Mouse (Mus musculus) forebrain, embryonic 14.5 days (tissue): ENCODE measurements around the gene Prkar2b. TPM values are rescaled to one million over a fixed set of nuclear protein-coding genes. Genes with fewer than 3 reads are reported as not detected.

Experiments used
- ATAC-seq: fragments of 200-750 bp; cut with Nextera tagmentation; 2 replicates; pipeline ENCODE4 v1.8.0; 2017; ENCODE audit warnings: mild to moderate bottlenecking, moderate library complexity
- DNase-seq: peaks from one replicate; pipeline ENCODE4 v3.0.0-alpha.2; 2015; ENCODE audit warnings: low spot score
- H3K27ac ChIP-seq: fragments of 300-500 bp; sonication (generic); 2 replicates; pipeline ENCODE4 v1.5.1; 2014; ENCODE audit warnings: low read depth, mild to moderate bottlenecking, control low read depth, low read length, moderate library complexity
- H3K27me3 ChIP-seq: fragments of 300-500 bp; sonication (generic); replicated peaks from 2 replicates; pipeline ENCODE4 v1.6.1; 2014; ENCODE audit warnings: low read length, control low read depth, mixed read lengths; ENCODE audit not compliant: control insufficient read depth, insufficient read depth
- H3K36me3 ChIP-seq: fragments of 300-500 bp; sonication (generic); 2 replicates; pipeline ENCODE4 v1.6.1; 2014; ENCODE audit warnings: low read length, control low read depth; ENCODE audit not compliant: control insufficient read depth, insufficient read depth
- H3K4me1 ChIP-seq: fragments of 300-500 bp; sonication (generic); 2 replicates; pipeline ENCODE4 v1.6.1; 2014; ENCODE audit warnings: antibody characterized with exemption, low read length, control low read depth; ENCODE audit not compliant: control insufficient read depth, insufficient read depth
- H3K4me2 ChIP-seq: fragments of 300-500 bp; sonication (generic); 2 replicates; pipeline ENCODE4 v1.6.1; 2014; ENCODE audit warnings: mild to moderate bottlenecking, control low read depth, low read length
- H3K4me3 ChIP-seq: fragments of 300-500 bp; sonication (generic); 2 replicates; pipeline ENCODE4 v1.5.1; 2014; ENCODE audit warnings: low read depth, low read length, control low read depth
- H3K9ac ChIP-seq: fragments of 300-500 bp; sonication (generic); 2 replicates; pipeline ENCODE4 v1.6.1; 2014; ENCODE audit warnings: mild to moderate bottlenecking, low read length, control low read depth, moderate library complexity
- H3K9me3 ChIP-seq: fragments of 300-500 bp; sonication (generic); replicated peaks from 2 replicates; pipeline ENCODE4 v1.6.1; 2016; ENCODE audit warnings: low read length, control low read depth, mixed read lengths; ENCODE audit not compliant: control insufficient read depth
- WGBS: fragments of 180-500 bp; shearing (Covaris S2); extraction: QIAGEN DNeasy Blood & Tissue Kit; methylation state at CpG from one replicate; pipeline ENCODE4 v1.1.7; 2014; 5-methylcytosine and 5-hydroxymethylcytosine counted together
- polyA plus RNA-seq: library from polyadenylated mRNA; unstranded; fragments of >200 nt; fragmentation: Nextera tagmentation; extraction: Ambion mirVana; gene quantifications from 2 replicates; pipeline ENCODE4 v1.2.1, GENCODE M21; 2014

Gene Prkar2b
- polyA plus RNA-seq, 1 experiment from 2014 or later = 114 TPM

GRCm38 (mm10) chr12:32092452-32092851 is 31.4 kb upstream of the Prkar2b start:
- DNase-seq (no peak), ATAC-seq (no peak)
- Histone ChIP-seq H3K9ac (no peak overlapping the region), H3K4me1 (no peaks in the 10 kb centered on the region), H3K27me3 (no peaks in the 10 kb centered on the region), H3K4me3 (no peak overlapping the region), H3K27ac (no peak overlapping the region), H3K4me2 (no peak overlapping the region), H3K9me3 (0 out of 2 replicates have a peak, but pooled peaks cover 5% of the 10 kb centered on the region), H3K36me3 (no peaks in the 10 kb centered on the region)
- 85% methylated on average over 4 of the region's 4 CpGs for WGBS

GRCm38 (mm10) chr12:32088566-32088965 is 27.5 kb upstream of the Prkar2b start:
- Histone ChIP-seq H3K9ac (no peak overlapping the region), H3K4me1 (no peaks in the 10 kb centered on the region), H3K36me3 (no peaks in the 10 kb centered on the region), H3K9me3 (0 out of 2 replicates have a peak, but pooled peaks cover 5% of the 10 kb centered on the region), H3K27me3 (no peaks in the 10 kb centered on the region), H3K4me3 (no peak overlapping the region), H3K4me2 (no peak overlapping the region), H3K27ac (no peak overlapping the region)
- no peak for ATAC-seq
- no peak for DNase-seq
- 83% methylated on average over 3 of the region's 3 CpGs for WGBS

DNA sequence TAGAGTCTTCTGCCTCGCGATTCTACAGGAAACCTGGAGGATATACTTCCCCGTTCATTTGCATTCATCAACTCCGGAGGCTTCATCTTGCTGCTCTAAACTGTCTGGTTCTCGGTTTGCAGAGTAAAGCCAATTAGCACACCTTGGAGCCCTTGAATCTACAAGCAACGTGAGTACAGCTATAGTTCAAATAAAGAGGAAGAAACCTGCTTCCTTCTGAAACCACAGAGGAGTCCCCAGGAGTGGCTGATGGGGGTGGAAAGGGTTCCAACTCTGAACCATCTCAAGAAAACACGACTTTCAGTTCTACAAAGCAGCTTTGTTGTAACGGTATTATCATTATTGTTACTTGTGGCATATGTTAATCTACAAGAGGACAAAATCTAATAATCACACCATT is 26.2 kb upstream of the Prkar2b start:
- H3K4me3 ChIP-seq = no peak overlapping the region
- H3K9ac ChIP-seq = no peak overlapping the region
- DNase-seq (no peak), ATAC-seq (no peak)
- H3K9me3 ChIP-seq = 0 out of 2 replicates have a peak, but pooled peaks cover 5% of the 10 kb centered on the region
- WGBS = 86% methylated on average over 8 of the region's 8 CpGs
- no peaks in the 10 kb centered on the region for H3K27me3 ChIP-seq
- no peak overlapping the region for H3K27ac ChIP-seq
- H3K4me2 ChIP-seq = no peak overlapping the region
- no peaks in the 10 kb centered on the region for H3K4me1 ChIP-seq
- no peaks in the 10 kb centered on the region for H3K36me3 ChIP-seq

DNA sequence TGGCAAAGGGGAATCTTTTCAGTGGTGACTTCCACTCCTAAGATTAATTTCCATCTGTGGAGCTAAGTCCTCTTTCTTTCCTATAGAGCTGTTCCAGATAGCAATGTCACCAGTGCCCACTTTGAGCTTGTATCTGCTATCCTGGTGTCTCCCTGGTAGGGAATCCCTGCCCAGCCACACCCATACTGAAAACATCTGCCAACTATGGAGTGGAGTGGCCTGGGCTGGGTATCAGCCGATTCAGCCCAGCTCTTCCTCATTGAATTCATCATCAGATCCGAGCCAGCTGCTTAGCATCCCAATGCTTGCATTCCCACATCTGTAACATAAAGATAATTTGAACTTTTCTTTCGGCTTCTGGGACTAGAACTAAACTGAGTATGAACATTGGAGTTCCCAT is 25.8 kb upstream of the Prkar2b start:
- Histone ChIP-seq H3K36me3 (no peaks in the 10 kb centered on the region), H3K4me1 (no peaks in the 10 kb centered on the region), H3K27me3 (no peaks in the 10 kb centered on the region), H3K9ac (no peak overlapping the region), H3K27ac (no peak overlapping the region), H3K4me2 (no peak overlapping the region), H3K9me3 (0 out of 2 replicates have a peak, but pooled peaks cover 3% of the 10 kb centered on the region), H3K4me3 (no peak overlapping the region)
- DNase-seq = no peak
- 90% methylated on average over 3 of the region's 3 CpGs for WGBS
- no peak for ATAC-seq

- Histone ChIP-seq H3K9me3 (no peaks in the 10 kb centered on the region), H3K27ac (no peak overlapping the region), H3K4me2 (no peak overlapping the region), H3K4me1 (no peaks in the 10 kb centered on the region), H3K9ac (no peak overlapping the region), H3K4me3 (no peak overlapping the region), H3K36me3 (no peaks in the 10 kb centered on the region), H3K27me3 (no peaks in the 10 kb centered on the region)
- no peak for DNase-seq
- ATAC-seq = no peak
- WGBS = 77% methylated on average over 3 of the region's 3 CpGs
These were observed 24.8 kb upstream of the Prkar2b start for GRCm38 (mm10) chr12:32085856-32086255.

DNA sequence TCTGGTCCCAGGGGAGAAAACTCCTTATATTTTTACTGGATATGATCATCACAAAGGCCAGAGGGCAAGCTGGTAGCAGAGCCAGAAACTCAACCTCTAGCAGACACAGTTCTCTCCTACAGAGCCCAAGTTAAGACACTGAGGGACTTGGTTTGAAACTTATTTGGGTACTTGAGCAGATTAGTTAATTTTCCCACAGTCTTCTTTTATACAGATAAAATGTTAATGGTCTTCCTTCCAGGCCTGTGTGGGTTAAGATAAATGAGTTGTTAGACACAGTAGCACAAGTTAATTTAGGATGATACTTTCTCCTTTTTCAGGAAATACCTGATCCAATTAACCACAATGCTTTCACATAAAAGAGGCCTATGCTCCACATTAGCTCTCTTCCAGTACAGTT is 24.1 kb upstream of the Prkar2b start:
- Histone ChIP-seq H3K4me2 (no peak overlapping the region), H3K9ac (no peak overlapping the region), H3K27me3 (no peaks in the 10 kb centered on the region), H3K27ac (no peak overlapping the region), H3K4me1 (no peaks in the 10 kb centered on the region), H3K36me3 (no peaks in the 10 kb centered on the region), H3K4me3 (no peak overlapping the region), H3K9me3 (no peaks in the 10 kb centered on the region)
- ATAC-seq (no peak), DNase-seq (no peak)

DNA sequence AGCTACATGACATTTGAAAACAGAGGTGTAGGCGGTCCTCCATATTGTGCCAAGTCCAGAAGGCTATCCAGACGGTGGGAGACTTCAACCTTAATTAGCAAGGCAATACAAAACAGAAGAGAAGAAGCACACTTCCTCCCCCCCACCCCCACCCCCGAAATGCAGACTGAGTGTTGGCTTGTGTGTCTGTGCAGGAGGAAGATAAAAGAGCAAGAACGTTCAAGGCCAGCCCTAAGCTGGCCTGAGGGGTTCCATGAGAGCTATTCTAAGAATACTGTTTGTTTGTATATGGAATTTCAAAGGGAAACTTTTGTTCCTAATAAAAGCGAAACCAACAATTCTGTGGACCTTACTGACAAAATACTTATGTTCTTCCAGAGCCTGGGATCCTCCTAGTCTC is 23.5 kb upstream of the Prkar2b start:
- 58% methylated on average over 5 of the region's 5 CpGs for WGBS
- Histone ChIP-seq H3K27ac (no peak overlapping the region), H3K4me2 (no peak overlapping the region), H3K9me3 (no peaks in the 10 kb centered on the region), H3K27me3 (no peaks in the 10 kb centered on the region), H3K4me1 (no peaks in the 10 kb centered on the region), H3K36me3 (no peaks in the 10 kb centered on the region), H3K9ac (no peak overlapping the region), H3K4me3 (no peak overlapping the region)
- DNase-seq (no peak), ATAC-seq (no peak)

- WGBS = 81% methylated on average over 9 of the region's 9 CpGs
- Histone ChIP-seq H3K27ac (no peak overlapping the region), H3K27me3 (no peaks in the 10 kb centered on the region), H3K4me3 (no peak overlapping the region), H3K9ac (no peak overlapping the region), H3K4me1 (no peaks in the 10 kb centered on the region), H3K36me3 (no peaks in the 10 kb centered on the region), H3K4me2 (no peak overlapping the region), H3K9me3 (no peaks in the 10 kb centered on the region)
- no peak for DNase-seq
- no peak for ATAC-seq
These were observed 19.6 kb upstream of the Prkar2b start for GRCm38 (mm10) chr12:32080692-32081091.

DNA sequence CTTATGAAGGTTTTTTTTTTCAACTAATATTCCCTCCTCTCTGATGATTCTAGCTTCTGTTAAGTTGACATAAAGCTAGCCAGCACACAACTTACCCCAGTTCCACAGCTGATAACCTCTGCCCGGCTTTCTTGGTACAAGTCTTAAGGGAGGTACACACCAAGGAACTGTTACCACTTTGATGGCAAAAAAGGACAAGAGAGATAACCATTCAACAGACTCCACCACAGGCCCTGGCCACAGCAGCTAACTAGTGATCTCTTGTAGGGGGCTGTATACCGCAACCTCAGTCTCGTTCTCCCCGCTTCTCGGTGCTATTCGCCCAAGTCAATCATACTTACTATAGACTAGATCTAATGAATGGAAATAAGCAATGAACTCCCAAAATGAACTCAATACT is 16.3 kb upstream of the Prkar2b start:
- no peaks in the 10 kb centered on the region for H3K36me3 ChIP-seq
- ATAC-seq (no peak), DNase-seq (no peak)
- H3K27ac ChIP-seq = no peak overlapping the region
- no peak overlapping the region for H3K9ac ChIP-seq
- peaks cover 6% of the 10 kb centered on the region for H3K4me1 ChIP-seq
- 97% methylated on average over 6 of the region's 6 CpGs for WGBS
- H3K4me3 ChIP-seq = no peak overlapping the region
- no peak overlapping the region for H3K4me2 ChIP-seq
- no peaks in the 10 kb centered on the region for H3K27me3 ChIP-seq
- H3K9me3 ChIP-seq = no peaks in the 10 kb centered on the region
